Mouse (Mus musculus) embryonic facial prominence, embryonic 12.5 days (tissue): ENCODE measurements around the gene Olfr1222. TPM values are rescaled to one million over a fixed set of nuclear protein-coding genes. Genes with fewer than 3 reads are reported as not detected.
"Not testable (repeated sequence)": the region's sequence is repeated elsewhere in the genome, so short reads cannot be mapped to it uniquely, and the experiment has no call there.

ENCODE experiments used
- ATAC-seq: fragments of 200-750 bp; cut with Nextera tagmentation; 2 replicates; pipeline ENCODE4 v1.8.0; 2017; ENCODE audit not compliant: insufficient number of reproducible peaks, insufficient read depth, low FRiP score, low TSS enrichment
- H3K27ac ChIP-seq: fragments of 300-500 bp; sonication (generic); 2 replicates; pipeline ENCODE4 v1.5.1; 2016; ENCODE audit warnings: mild to moderate bottlenecking
- H3K27me3 ChIP-seq: fragments of 300-500 bp; sonication (generic); 2 replicates; pipeline ENCODE4 v1.6.1; 2016; ENCODE audit warnings: mild to moderate bottlenecking, moderate library complexity
- H3K36me3 ChIP-seq: fragments of 300-500 bp; sonication (generic); 2 replicates; pipeline ENCODE4 v1.6.1; 2016; ENCODE audit warnings: mild to moderate bottlenecking
- H3K4me1 ChIP-seq: fragments of 300-500 bp; sonication (generic); 2 replicates; pipeline ENCODE4 v1.6.1; 2016
- H3K4me2 ChIP-seq: fragments of 300-500 bp; sonication (generic); replicated peaks from 2 replicates; pipeline ENCODE4 v1.6.1; 2016; ENCODE audit warnings: mild to moderate bottlenecking, moderate library complexity
- H3K4me3 ChIP-seq: fragments of 300-500 bp; sonication (generic); 2 replicates; pipeline ENCODE4 v1.5.1; 2016; ENCODE audit warnings: mild to moderate bottlenecking
- H3K9ac ChIP-seq: fragments of 300-500 bp; sonication (generic); 2 replicates; pipeline ENCODE4 v1.6.1; 2016; ENCODE audit warnings: mild to moderate bottlenecking, moderate library complexity
- H3K9me3 ChIP-seq: fragments of 300-500 bp; sonication (generic); 2 replicates; pipeline ENCODE4 v1.6.1; 2016; ENCODE audit warnings: mild to moderate bottlenecking, moderate library complexity
- WGBS: fragments of 180-500 bp; shearing (Covaris S2); methylation state at CpG from one replicate; pipeline ENCODE4 v1.1.7; 2016; 5-methylcytosine and 5-hydroxymethylcytosine counted together
- polyA plus RNA-seq: library from polyadenylated mRNA; unstranded; fragments of >200 nt; fragmentation: Nextera tagmentation; extraction: Ambion mirVana; gene quantifications from 2 replicates; pipeline ENCODE4 v1.2.1, GENCODE M21; 2016

Olfr1222 gene
- polyA plus RNA-seq, result not detected in 2 replicates

DNA sequence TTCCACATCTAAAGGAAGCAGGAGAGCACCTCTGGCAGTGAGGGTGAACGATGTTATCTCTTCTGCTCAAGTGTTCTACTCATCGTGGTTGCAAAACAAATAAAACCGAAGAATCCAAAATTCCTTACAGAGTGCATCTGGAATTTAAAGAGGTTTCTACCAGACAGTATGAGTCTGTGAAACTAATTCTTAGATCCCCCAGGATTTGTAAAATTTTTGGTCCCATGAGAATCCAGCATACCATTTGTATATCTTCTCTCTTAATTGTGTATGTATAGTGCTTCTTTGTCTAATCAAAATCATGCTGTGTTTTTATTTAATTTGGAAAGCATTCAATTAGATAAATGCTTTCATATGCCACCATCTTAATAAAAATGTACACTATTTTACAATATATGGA lies at the start of gene Olfr1222:
Gene Olfr1222 (minus strand): TSS at position 101 of the 400 bp plus-strand sequence.
- H3K4me1 ChIP-seq, result no peaks in the 10 kb centered on the region
- 73% methylated on average over 3 of the region's 3 CpGs for WGBS
- ATAC-seq, result no peak
- H3K27ac ChIP-seq, result no peak within 1 kb of the TSS
- H3K27me3 ChIP-seq, result no peaks in the 10 kb centered on the region
- no peaks in the 10 kb centered on the region for H3K36me3 ChIP-seq
- H3K9me3 ChIP-seq, result no peaks in the 10 kb centered on the region
- H3K4me2 ChIP-seq, result no peak within 1 kb of the TSS
- no peak within 1 kb of the TSS for H3K9ac ChIP-seq
- H3K4me3 ChIP-seq, result no peak within 1 kb of the TSS

DNA sequence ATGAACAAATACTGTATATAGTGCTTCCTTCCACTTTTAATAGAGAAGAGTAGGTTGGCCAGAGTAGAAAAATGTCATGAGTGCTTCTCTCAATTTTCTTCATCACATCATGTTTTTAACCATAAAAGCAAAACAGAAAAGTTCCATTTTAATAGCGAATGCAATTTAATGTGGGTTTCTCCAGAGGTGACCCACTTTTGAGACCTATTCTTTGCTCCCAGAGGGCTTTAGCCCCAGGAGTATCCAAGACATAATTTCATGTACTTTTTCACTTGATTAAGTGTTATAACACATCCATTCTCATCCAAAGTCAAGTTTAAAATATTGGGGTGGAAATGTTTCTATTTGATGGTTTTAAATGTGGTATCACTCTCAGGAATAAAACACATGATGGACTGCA lies 41.7 kb upstream of the Olfr1222 start, which contains the start of gene Olfr1225:
Gene Olfr1225 (minus strand): TSS at position 101 of the 400 bp plus-strand sequence.
- no peak within 1 kb of the TSS for H3K9ac ChIP-seq

DNA sequence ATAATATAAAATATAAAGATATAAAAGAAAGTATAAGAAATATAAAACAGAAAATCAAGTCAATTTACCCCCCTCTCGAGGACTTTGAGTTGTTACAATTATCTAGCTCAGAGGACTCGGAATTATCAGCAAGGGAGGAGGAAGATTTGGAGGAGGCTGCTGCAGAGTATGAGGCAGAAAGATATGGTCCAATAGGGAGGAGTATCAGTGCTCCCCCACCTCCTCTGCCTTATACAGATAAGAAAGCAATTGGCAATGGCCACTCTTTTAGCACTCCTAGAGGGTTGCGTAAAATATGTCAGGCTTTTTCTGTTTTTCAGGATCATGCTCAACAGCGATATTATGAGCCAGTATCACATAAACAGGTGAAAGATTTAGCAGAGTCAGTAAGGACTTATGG lies 31.9 kb upstream of the Olfr1222 start:
- 89% methylated on average over 4 of the region's 4 CpGs for WGBS
- not testable (repeated sequence) for H3K4me2 ChIP-seq, H3K27ac ChIP-seq, H3K36me3 ChIP-seq, H3K4me1 ChIP-seq, ATAC-seq, H3K27me3 ChIP-seq, H3K4me3 ChIP-seq, H3K9me3 ChIP-seq, H3K9ac ChIP-seq

More for the DNA sequence above, 41.7 kb upstream of the Olfr1222 start, which contains the start of gene Olfr1225:
- no peaks in the 10 kb centered on the region for H3K4me1 ChIP-seq
- no peak within 1 kb of the TSS for H3K4me3 ChIP-seq
- H3K27me3 ChIP-seq, result no peaks in the 10 kb centered on the region
- H3K4me2 ChIP-seq, result no peak within 1 kb of the TSS
- H3K27ac ChIP-seq, result no peak within 1 kb of the TSS
- no peak for ATAC-seq
- H3K9me3 ChIP-seq, result no peaks in the 10 kb centered on the region
- no peaks in the 10 kb centered on the region for H3K36me3 ChIP-seq
- 91% methylated on average over 1 of the region's 1 CpGs for WGBS

DNA sequence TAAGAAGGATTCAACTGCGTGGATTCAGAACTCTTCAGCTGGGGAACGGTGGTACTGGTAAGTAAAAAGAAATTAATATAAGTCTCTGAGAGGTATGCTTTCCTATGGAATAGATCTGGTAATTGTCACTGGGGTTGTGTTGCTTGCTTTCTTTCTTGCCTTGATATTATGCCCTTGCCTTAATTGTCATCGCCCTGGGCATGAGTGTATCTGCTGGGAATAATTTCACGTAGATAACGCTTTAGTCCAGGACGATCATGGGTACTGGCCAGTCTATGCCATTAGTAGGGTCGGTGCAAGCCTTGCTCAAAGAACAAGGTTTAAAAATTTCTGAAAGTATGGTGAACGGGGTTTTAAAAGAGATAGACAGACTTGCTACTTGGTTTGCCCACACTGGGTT lies 31.1 kb upstream of the Olfr1222 start, which contains the start of gene Olfr1224-ps1:
Gene Olfr1224-ps1 (minus strand): TSS at position 101 of the 400 bp plus-strand sequence.
- not testable (repeated sequence) for H3K4me1 ChIP-seq, H3K9ac ChIP-seq, H3K9me3 ChIP-seq, H3K4me3 ChIP-seq, H3K36me3 ChIP-seq, H3K27me3 ChIP-seq, H3K27ac ChIP-seq, ATAC-seq, H3K4me2 ChIP-seq
- WGBS, result 90% methylated on average over 8 of the region's 8 CpGs

DNA sequence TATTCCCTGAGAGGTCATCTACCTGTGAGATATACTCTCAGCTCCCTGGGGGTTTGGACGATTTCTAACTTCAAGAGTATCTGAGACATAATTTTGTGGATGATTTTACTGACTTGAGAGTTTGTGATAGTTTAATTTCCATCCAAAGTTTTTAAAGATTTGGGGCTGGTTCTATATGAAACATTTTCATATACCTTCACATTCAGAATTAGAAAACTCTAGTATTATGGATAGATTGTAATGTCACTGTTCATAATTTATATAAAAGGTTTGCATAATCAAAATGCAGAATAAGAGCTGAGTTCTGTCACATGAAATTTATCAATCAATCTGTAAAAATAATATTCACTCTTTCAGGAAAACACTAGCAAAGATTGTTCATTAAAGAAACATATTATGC lies 18.6 kb upstream of the Olfr1222 start, which contains the start of gene Olfr1223:
Gene Olfr1223 (minus strand): TSS at position 101 of the 400 bp plus-strand sequence.
- Histone ChIP-seq H3K27me3 (no peaks in the 10 kb centered on the region), H3K36me3 (no peaks in the 10 kb centered on the region), H3K4me3 (no peak within 1 kb of the TSS), H3K9me3 (no peaks in the 10 kb centered on the region), H3K4me2 (no peak within 1 kb of the TSS), H3K9ac (no peak within 1 kb of the TSS), H3K4me1 (no peaks in the 10 kb centered on the region), H3K27ac (no peak within 1 kb of the TSS)
- ATAC-seq, result no peak
- WGBS, result 70% methylated on average over 1 of the region's 1 CpGs

DNA sequence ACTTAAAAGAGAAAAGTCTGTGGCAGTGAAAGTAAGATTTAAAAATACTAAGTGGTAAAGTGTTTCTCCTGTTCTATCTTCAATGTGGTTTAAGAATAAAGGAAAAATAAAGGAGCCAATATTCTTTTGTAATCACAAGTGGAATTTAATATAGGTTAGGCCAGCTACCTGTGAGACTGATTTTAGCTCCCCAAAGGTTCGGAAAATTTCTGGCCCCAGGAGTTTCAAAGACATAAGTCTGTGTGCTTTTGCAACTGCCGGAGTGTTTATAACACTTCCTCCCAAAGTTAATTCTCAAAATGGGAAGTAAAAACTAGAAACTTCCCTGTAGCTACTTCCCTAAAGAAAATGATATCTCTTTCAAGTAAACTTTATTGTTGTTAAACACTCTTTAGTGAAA lies 15.7 kb downstream of the Olfr1222 start, which contains the start of gene Olfr1221:
Gene Olfr1221 (minus strand): TSS at position 101 of the 400 bp plus-strand sequence.
- no peaks in the 10 kb centered on the region for H3K4me1 ChIP-seq
- ATAC-seq, result no peak
- no peaks in the 10 kb centered on the region for H3K9me3 ChIP-seq
- H3K9ac ChIP-seq, result no peak within 1 kb of the TSS
- no peak within 1 kb of the TSS for H3K4me2 ChIP-seq
- H3K27ac ChIP-seq, result no peak within 1 kb of the TSS
- no peaks in the 10 kb centered on the region for H3K36me3 ChIP-seq
- 84% methylated on average over 2 of the region's 2 CpGs for WGBS
- H3K4me3 ChIP-seq, result no peak within 1 kb of the TSS
- H3K27me3 ChIP-seq, result no peaks in the 10 kb centered on the region

DNA sequence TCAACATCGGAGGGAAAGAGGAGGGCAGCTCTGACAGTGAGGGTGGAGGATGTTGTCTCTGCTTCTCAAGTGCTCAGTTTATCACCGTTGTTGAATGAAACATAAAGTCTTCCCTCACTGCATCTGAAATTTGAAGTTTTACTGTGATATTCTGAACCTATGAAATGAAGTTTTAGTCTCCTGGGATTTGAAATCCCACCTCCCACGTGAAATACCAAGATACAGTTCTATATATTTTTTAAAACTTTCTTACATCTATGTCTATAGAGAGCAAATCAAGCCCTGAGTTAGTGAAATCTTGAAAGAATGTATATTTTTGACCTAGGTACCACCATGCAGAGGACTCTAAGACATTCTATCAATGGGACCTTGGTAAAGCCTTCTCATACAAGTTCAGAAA lies 26.1 kb downstream of the Olfr1222 start, which contains the start of gene Olfr1220:
Gene Olfr1220 (minus strand): TSS at position 101 of the 400 bp plus-strand sequence.
- Histone ChIP-seq H3K4me1 (no peaks in the 10 kb centered on the region), H3K36me3 (no peaks in the 10 kb centered on the region), H3K27ac (no peak within 1 kb of the TSS), H3K4me2 (no peak within 1 kb of the TSS), H3K4me3 (no peak within 1 kb of the TSS), H3K27me3 (no peaks in the 10 kb centered on the region), H3K9me3 (no peaks in the 10 kb centered on the region), H3K9ac (no peak within 1 kb of the TSS)
- WGBS, result 81% methylated on average over 3 of the region's 3 CpGs
- ATAC-seq, result no peak

DNA sequence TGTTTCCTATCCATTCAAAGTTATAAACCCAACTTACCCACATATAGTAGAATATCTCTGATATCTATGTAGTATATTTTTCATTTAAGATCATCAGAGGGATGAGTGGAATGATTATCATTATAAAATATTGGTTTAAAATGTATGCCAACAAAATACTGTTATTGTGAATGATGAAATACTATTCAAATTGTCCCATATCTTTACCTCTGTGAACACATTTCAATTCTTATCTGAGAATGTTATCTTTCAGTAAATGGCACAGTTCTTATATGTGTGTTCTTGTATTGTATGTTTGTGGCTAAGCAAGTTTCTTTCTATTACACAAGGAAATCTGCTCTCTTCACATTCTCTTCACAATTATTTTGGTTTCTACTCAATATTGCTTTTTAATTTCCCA lies 27.2 kb downstream of the Olfr1222 start:
- no peaks in the 10 kb centered on the region for H3K27me3 ChIP-seq
- no peak overlapping the region for H3K9ac ChIP-seq
- no peak overlapping the region for H3K27ac ChIP-seq
- H3K9me3 ChIP-seq, result no peaks in the 10 kb centered on the region
- H3K4me1 ChIP-seq, result no peaks in the 10 kb centered on the region
- H3K4me3 ChIP-seq, result no peak overlapping the region
- no peak overlapping the region for H3K4me2 ChIP-seq
- ATAC-seq, result no peak
- H3K36me3 ChIP-seq, result no peaks in the 10 kb centered on the region

DNA sequence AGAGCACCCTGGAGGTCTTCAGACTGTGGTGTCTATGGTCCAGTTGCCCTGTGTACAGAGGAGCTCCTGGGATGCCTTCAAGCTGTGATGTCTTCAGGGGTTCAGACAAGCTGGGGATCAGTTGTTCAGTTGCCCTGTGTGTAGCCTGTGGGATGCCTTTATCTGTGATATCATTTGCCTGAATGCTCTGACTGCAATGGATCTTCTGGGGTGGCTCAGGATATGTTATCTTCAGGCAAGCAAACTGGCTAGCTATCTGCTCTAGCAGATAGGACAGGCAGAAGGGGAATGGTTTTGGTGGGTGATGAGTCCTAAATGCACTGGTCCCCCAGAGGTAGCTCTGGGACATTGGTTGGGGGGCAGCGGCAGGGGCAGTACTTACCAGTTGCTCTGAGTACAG lies 39.0 kb downstream of the Olfr1222 start:
- Histone ChIP-seq H3K9me3 (no peaks in the 10 kb centered on the region), H3K27ac (no peak overlapping the region), H3K9ac (no peak overlapping the region), H3K4me2 (no peak overlapping the region), H3K27me3 (no peaks in the 10 kb centered on the region), H3K36me3 (no peaks in the 10 kb centered on the region), H3K4me1 (no peaks in the 10 kb centered on the region), H3K4me3 (no peak overlapping the region)
- no peak for ATAC-seq
- WGBS, result 96% methylated on average over 1 of the region's 1 CpGs

DNA sequence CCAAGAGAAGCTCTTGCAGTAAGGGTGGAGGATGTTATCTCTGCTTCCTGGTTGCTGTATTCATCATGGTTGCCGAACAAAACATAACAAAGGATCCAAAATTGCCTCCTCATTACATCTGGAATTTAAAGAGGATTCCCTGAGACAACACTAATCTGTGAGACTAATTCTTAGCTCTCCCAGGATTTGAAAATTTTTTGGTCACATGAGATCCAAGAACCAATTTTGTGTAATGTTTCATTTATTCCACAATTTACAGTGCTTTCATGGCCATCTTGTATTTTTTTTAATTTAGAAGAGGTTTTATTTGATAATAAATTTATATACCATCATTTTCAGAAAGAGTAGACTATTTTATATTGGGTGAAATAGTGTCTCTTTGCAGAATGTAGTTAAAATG lies 49.4 kb downstream of the Olfr1222 start, which contains the start of gene Olfr1219:
Gene Olfr1219 (minus strand): TSS at position 101 of the 400 bp plus-strand sequence.
- ATAC-seq, result no peak
- Histone ChIP-seq H3K9me3 (no peaks in the 10 kb centered on the region), H3K27ac (no peak within 1 kb of the TSS), H3K4me1 (no peaks in the 10 kb centered on the region), H3K9ac (no peak within 1 kb of the TSS), H3K27me3 (no peaks in the 10 kb centered on the region), H3K36me3 (no peaks in the 10 kb centered on the region), H3K4me3 (no peak within 1 kb of the TSS), H3K4me2 (no peak within 1 kb of the TSS)
- WGBS, result 65% methylated on average over 1 of the region's 1 CpGs

DNA sequence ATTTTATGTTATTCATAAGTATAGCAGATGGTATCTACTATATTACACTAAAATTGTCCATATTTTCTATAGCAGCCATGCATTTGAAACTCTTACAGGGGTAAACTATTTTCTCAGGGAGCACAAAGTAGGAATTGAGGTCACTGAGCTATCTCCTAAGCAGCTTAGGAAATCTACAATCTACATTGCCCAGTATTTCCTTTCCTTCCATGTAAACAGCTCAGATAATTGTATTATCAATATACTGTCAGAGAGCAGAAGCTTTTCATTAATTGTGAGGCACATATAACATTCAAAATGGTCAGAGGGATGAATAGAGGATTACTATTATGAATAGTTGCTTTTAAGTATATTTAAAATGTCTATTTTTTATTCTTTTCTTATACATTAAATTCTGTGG lies 51.4 kb downstream of the Olfr1222 start:
- Histone ChIP-seq H3K4me1 (no peaks in the 10 kb centered on the region), H3K9ac (no peak overlapping the region), H3K4me2 (no peak overlapping the region), H3K36me3 (no peaks in the 10 kb centered on the region), H3K27me3 (no peaks in the 10 kb centered on the region), H3K4me3 (no peak overlapping the region), H3K9me3 (no peaks in the 10 kb centered on the region), H3K27ac (no peak overlapping the region)
- no peak for ATAC-seq
